Mouse (Mus musculus) forebrain, embryonic 13.5 days (tissue): ENCODE data around the gene Slc5a10. TPM values are rescaled to one million over a fixed set of nuclear protein-coding genes. Genes with fewer than 3 reads are reported as not detected.
A peak's percentile ranks its signal among the peaks of the same experiment; 100 is the strongest.

Experiments used
- ATAC-seq: fragments of 200-750 bp; cut with Nextera tagmentation; 2 replicates; pipeline ENCODE4 v1.8.0; 2017
- H3K27ac ChIP-seq: fragments of 300-500 bp; sonication (generic); 2 replicates; pipeline ENCODE4 v1.5.1; 2015; ENCODE audit warnings: inconsistent platforms, mild to moderate bottlenecking, moderate library complexity
- H3K27me3 ChIP-seq: fragments of 300-500 bp; sonication (generic); 2 replicates; pipeline ENCODE4 v1.6.1; 2015; ENCODE audit warnings: mild to moderate bottlenecking, inconsistent platforms
- H3K36me3 ChIP-seq: fragments of 300-500 bp; sonication (generic); 2 replicates; pipeline ENCODE4 v1.6.1; 2015; ENCODE audit warnings: mild to moderate bottlenecking, inconsistent platforms; ENCODE audit not compliant: poor library complexity, severe bottlenecking
- H3K4me1 ChIP-seq: fragments of 300-500 bp; sonication (generic); 2 replicates; pipeline ENCODE4 v1.6.1; 2015; ENCODE audit warnings: inconsistent platforms
- H3K4me2 ChIP-seq: fragments of 300-500 bp; sonication (generic); 2 replicates; pipeline ENCODE4 v1.6.1; 2015; ENCODE audit warnings: inconsistent platforms, mild to moderate bottlenecking, moderate library complexity
- H3K4me3 ChIP-seq: fragments of 300-500 bp; sonication (generic); 2 replicates; pipeline ENCODE4 v1.5.1; 2015; ENCODE audit warnings: mild to moderate bottlenecking, inconsistent platforms
- H3K9ac ChIP-seq: fragments of 300-500 bp; sonication (generic); 2 replicates; pipeline ENCODE4 v1.6.1; 2015; ENCODE audit warnings: mild to moderate bottlenecking, inconsistent platforms
- H3K9me3 ChIP-seq: fragments of 300-500 bp; sonication (generic); replicated peaks from 2 replicates; pipeline ENCODE4 v1.6.1; 2016; ENCODE audit warnings: inconsistent platforms
- WGBS: fragments of 180-500 bp; shearing (Covaris S2); methylation state at CpG from one replicate; pipeline ENCODE4 v1.1.7; 2015; 5-methylcytosine and 5-hydroxymethylcytosine counted together
- polyA plus RNA-seq: library from polyadenylated mRNA; unstranded; fragments of >200 nt; fragmentation: Nextera tagmentation; extraction: Ambion mirVana; gene quantifications from 2 replicates; pipeline ENCODE4 v1.2.1, GENCODE M21; 2015

Slc5a10 gene
- not detected in 2 replicates for polyA plus RNA-seq

GRCm38 (mm10) chr11:61720636-61721035, at the start of gene Slc5a10:
Slc5a10 (minus strand) TSS chr11:61720826.
- Histone ChIP-seq H3K9ac (no peak within 1 kb of the TSS), H3K27me3 (no peaks in the 10 kb centered on the region), H3K9me3 (no peaks in the 10 kb centered on the region), H3K4me3 (no peak within 1 kb of the TSS), H3K36me3 (0 out of 2 replicates have a peak, but pooled peaks cover under 1% of the 10 kb centered on the region), H3K4me1 (no peaks in the 10 kb centered on the region), H3K27ac (no peak within 1 kb of the TSS), H3K4me2 (no peak within 1 kb of the TSS)
- no peak for ATAC-seq
- whole genome bisulfite sequencing, result 83% methylated on average over 3 of the region's 3 CpGs

DNA sequence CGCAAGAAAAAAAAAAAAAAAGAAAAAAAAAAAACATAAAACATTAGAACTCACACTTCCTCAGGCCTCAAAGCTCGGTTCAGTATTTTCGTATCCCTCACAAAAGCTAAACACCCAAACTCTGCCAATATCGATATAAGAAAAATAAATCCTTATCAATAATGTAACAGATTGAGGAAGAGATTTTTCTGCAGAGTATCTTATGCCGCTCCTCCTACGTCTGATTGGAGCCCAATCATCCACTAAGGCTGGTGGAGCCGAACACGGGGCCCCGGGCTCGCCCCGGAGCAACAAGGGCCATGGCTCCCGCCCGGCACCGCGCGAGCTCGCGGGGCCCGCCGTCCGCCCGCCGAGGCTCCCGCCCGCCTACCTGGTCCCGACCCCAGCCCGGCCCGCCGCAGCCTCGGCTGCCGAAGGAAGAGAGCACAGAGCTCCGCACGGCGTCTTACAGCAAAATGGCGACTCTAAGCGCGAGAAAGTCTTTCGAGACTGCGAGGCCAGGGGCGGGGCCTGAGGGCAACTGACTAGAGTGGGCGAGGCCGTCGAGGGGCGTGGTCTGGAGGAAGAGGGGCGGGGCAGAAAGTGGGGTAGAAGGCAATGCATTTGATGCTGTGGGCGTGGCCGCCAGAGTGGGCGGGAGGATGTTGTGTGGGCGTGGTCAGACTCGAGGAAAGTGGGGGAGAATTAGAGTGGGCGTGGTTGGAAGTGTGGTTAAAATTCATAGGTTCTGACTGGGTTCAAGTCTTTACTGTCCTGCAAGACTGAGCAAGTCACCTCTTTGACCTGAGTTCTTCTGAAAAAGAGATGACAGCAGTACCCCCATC, 41.2 kb upstream of the Slc5a10 start, which contains the start of gene Prpsap2:
Gene Prpsap2 (minus strand): TSS at position 505 of the 824 bp plus-strand sequence.
- Histone ChIP-seq H3K9ac (peak within 1 kb of the TSS; percentile 77), H3K4me1 (peaks cover 15% of the 10 kb centered on the region), H3K27ac (peak within 1 kb of the TSS; percentile 85), H3K27me3 (no peaks in the 10 kb centered on the region), H3K9me3 (no peaks in the 10 kb centered on the region), H3K4me2 (peak within 1 kb of the TSS; percentile 71), H3K36me3 (peaks cover 5% of the 10 kb centered on the region), H3K4me3 (peak within 1 kb of the TSS; percentile 57)
- WGBS, result under 1% methylated on average over 51 of the region's 51 CpGs
- peak; percentile 94 for ATAC-seq

GRCm38 (mm10) chr11:61760518-61760917, 39.9 kb upstream of the Slc5a10 start:
- Histone ChIP-seq H3K9ac (0 out of 2 replicates have a peak overlapping the region, but pooled peaks have one; percentile 77), H3K4me3 (peak overlapping the region; percentile 57), H3K9me3 (no peaks in the 10 kb centered on the region), H3K36me3 (peaks cover 13% of the 10 kb centered on the region), H3K27me3 (no peaks in the 10 kb centered on the region), H3K4me1 (peaks cover 15% of the 10 kb centered on the region), H3K27ac (no peak overlapping the region), H3K4me2 (peak overlapping the region; percentile 71)
- WGBS, result 74% methylated on average over 5 of the region's 5 CpGs
- ATAC-seq, result no peak

DNA sequence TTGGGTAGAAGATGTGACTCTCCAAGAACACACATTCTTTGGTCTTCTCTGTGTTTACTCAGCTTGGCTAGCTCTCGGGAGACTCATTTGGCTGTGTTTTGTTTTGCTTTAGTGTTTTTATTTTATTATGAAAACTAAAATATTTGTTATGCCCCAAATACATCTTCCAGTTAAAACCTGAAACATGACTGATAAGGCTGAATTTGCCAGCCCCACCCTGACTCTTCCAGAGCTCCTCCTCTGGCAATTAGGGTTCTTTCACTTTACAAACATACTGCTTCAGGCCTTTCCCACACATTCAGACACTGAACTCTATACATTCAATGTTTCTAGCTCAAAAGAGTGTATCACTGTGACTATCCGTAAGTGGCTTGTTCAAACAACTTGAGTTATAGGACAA, 36.5 kb upstream of the Slc5a10 start:
- Histone ChIP-seq H3K9me3 (no peaks in the 10 kb centered on the region), H3K4me2 (no peak overlapping the region), H3K36me3 (peaks cover 40% of the 10 kb centered on the region), H3K27me3 (no peaks in the 10 kb centered on the region), H3K4me1 (peaks cover 15% of the 10 kb centered on the region), H3K4me3 (no peak overlapping the region), H3K9ac (no peak overlapping the region), H3K27ac (no peak overlapping the region)
- 96% methylated on average over 2 of the region's 2 CpGs for WGBS
- ATAC-seq, result no peak

DNA sequence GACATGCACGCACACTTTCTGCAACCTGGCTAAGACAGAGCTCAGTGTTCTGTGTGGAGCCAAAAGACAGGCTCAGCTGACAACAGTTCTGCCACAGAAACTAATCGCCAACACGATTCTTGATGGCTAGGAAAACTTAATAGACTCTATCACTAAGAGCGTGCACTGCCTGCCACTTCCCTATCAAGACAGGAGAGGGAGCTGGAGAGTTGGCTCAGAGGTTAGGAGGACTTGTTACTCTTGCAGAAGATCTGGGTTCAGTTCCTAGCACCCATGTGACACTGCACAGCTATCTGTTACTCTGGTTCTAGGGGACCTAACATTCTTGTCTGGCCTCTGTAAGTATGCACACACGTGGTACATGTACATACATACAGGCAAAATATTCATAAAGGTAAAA, 31.0 kb upstream of the Slc5a10 start:
- WGBS, result 77% methylated on average over 5 of the region's 5 CpGs
- ATAC-seq, result no peak
- peaks cover 81% of the 10 kb centered on the region for H3K36me3 ChIP-seq
- no peak overlapping the region for H3K4me2 ChIP-seq
- H3K9me3 ChIP-seq, result no peaks in the 10 kb centered on the region
- no peaks in the 10 kb centered on the region for H3K4me1 ChIP-seq
- no peaks in the 10 kb centered on the region for H3K27me3 ChIP-seq
- H3K27ac ChIP-seq, result no peak overlapping the region
- H3K9ac ChIP-seq, result no peak overlapping the region
- H3K4me3 ChIP-seq, result no peak overlapping the region

DNA sequence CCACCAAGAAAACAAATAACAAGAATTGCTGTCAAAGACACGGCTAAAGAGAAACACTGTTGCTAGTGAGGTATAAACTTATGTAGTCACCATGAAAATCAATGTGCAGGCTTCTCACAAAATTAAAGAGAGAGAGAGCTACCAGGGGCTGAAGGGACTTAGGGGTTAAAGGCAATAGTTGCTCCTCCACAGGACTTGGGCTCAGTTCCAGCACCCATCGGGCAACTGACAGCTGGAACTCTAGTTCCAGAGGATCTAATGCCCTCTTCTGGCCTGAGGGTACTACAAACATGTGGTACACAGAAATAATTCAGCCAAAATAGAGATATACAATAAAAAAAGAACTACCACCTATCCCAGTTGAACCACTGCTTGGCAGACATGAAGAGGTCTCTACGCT, 26.5 kb upstream of the Slc5a10 start:
- no peak overlapping the region for H3K27ac ChIP-seq
- H3K27me3 ChIP-seq, result no peaks in the 10 kb centered on the region
- H3K36me3 ChIP-seq, result peaks cover 87% of the 10 kb centered on the region
- ATAC-seq, result no peak
- H3K9me3 ChIP-seq, result no peaks in the 10 kb centered on the region
- WGBS, result 76% methylated on average over 3 of the region's 3 CpGs
- no peak overlapping the region for H3K9ac ChIP-seq
- no peak overlapping the region for H3K4me3 ChIP-seq
- H3K4me1 ChIP-seq, result no peaks in the 10 kb centered on the region
- no peak overlapping the region for H3K4me2 ChIP-seq

GRCm38 (mm10) chr11:61745781-61746180, 25.2 kb upstream of the Slc5a10 start:
- WGBS, result 94% methylated on average over 9 of the region's 9 CpGs
- Histone ChIP-seq H3K4me2 (no peak overlapping the region), H3K27me3 (no peaks in the 10 kb centered on the region), H3K27ac (no peak overlapping the region), H3K9me3 (no peaks in the 10 kb centered on the region), H3K4me3 (no peak overlapping the region), H3K9ac (no peak overlapping the region), H3K4me1 (no peaks in the 10 kb centered on the region), H3K36me3 (peaks cover 87% of the 10 kb centered on the region)
- no peak for ATAC-seq

- Histone ChIP-seq H3K27me3 (no peaks in the 10 kb centered on the region), H3K4me1 (no peaks in the 10 kb centered on the region), H3K9me3 (no peaks in the 10 kb centered on the region), H3K27ac (no peak overlapping the region), H3K4me3 (no peak overlapping the region), H3K4me2 (no peak overlapping the region), H3K9ac (no peak overlapping the region), H3K36me3 (peaks cover 87% of the 10 kb centered on the region)
- 71% methylated on average over 3 of the region's 3 CpGs for WGBS
- no peak for ATAC-seq
Observed at GRCm38 (mm10) chr11:61744460-61744859, 23.8 kb upstream of the Slc5a10 start.

- H3K4me2 ChIP-seq, result no peak overlapping the region
- WGBS, result 78% methylated on average over 3 of the region's 3 CpGs
Observed at GRCm38 (mm10) chr11:61743768-61744167, 23.1 kb upstream of the Slc5a10 start.

GRCm38 (mm10) chr11:61740500-61740899, 19.9 kb upstream of the Slc5a10 start:
- H3K4me3 ChIP-seq, result no peak overlapping the region
- H3K27me3 ChIP-seq, result no peaks in the 10 kb centered on the region
- H3K9ac ChIP-seq, result no peak overlapping the region
- 93% methylated on average over 1 of the region's 1 CpGs for WGBS
- H3K36me3 ChIP-seq, result peaks cover 95% of the 10 kb centered on the region
- no peak overlapping the region for H3K4me2 ChIP-seq
- H3K4me1 ChIP-seq, result no peaks in the 10 kb centered on the region
- H3K9me3 ChIP-seq, result no peaks in the 10 kb centered on the region
- H3K27ac ChIP-seq, result no peak overlapping the region
- no peak for ATAC-seq

More at GRCm38 (mm10) chr11:61743768-61744167, 23.1 kb upstream of the Slc5a10 start:
- Histone ChIP-seq H3K36me3 (peaks cover 88% of the 10 kb centered on the region), H3K4me1 (no peaks in the 10 kb centered on the region), H3K9ac (no peak overlapping the region), H3K4me3 (no peak overlapping the region), H3K27me3 (no peaks in the 10 kb centered on the region), H3K27ac (no peak overlapping the region), H3K9me3 (no peaks in the 10 kb centered on the region)
- ATAC-seq, result no peak

GRCm38 (mm10) chr11:61737290-61737689, 16.7 kb upstream of the Slc5a10 start:
- Histone ChIP-seq H3K27ac (no peak overlapping the region), H3K4me2 (no peak overlapping the region), H3K9ac (no peak overlapping the region), H3K36me3 (peaks cover 98% of the 10 kb centered on the region), H3K9me3 (no peaks in the 10 kb centered on the region), H3K4me3 (no peak overlapping the region), H3K27me3 (no peaks in the 10 kb centered on the region), H3K4me1 (no peaks in the 10 kb centered on the region)
- no peak for ATAC-seq
- 91% methylated on average over 1 of the region's 1 CpGs for WGBS

- 91% methylated on average over 7 of the region's 7 CpGs for WGBS
- H3K36me3 ChIP-seq, result peaks cover 93% of the 10 kb centered on the region
Observed at GRCm38 (mm10) chr11:61732672-61733071, 12.0 kb upstream of the Slc5a10 start.

More at GRCm38 (mm10) chr11:61732672-61733071, 12.0 kb upstream of the Slc5a10 start:
- H3K27ac ChIP-seq, result no peak overlapping the region
- H3K9ac ChIP-seq, result no peak overlapping the region
- H3K27me3 ChIP-seq, result no peaks in the 10 kb centered on the region
- no peaks in the 10 kb centered on the region for H3K9me3 ChIP-seq
- H3K4me1 ChIP-seq, result no peaks in the 10 kb centered on the region
- H3K4me3 ChIP-seq, result no peak overlapping the region
- H3K4me2 ChIP-seq, result no peak overlapping the region
- ATAC-seq, result no peak
